Mouse (Mus musculus) stomach, postnatal 0 days (tissue): ENCODE results near the gene Tbcel.

Source experiments
- CTCF ChIP-seq: IDR thresholded peaks from 2 replicates; pipeline ENCODE4 v1.5.1; 2016; ENCODE audit warnings: antibody characterized with exemption, low read depth, mild to moderate bottlenecking, moderate library complexity
- EP300 ChIP-seq: optimal IDR thresholded peaks from 2 replicates; pipeline ENCODE3; 2016; ENCODE audit warnings: antibody characterized with exemption

DNA sequence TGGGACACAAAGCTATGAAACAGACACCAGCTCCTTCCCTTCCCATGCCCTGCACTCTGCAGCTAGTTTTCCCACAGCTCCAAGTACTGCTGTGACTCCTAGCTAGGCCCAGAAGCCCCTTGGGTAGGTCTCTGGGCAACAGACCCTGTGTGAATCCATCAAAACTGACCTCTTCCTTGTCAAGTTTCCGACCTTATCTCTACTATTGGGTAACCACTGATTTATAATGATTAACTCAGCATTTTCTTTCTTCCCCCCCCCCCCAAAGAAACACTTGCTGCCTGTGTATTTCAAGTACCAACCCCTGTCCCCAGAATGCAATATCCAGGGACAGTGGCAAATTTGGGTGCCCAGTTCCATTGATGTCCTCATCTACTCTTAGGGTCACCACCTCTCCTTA lies 587 bp downstream of the Tbcel start:
- no peak for TF ChIP-seq EP300
- TF ChIP-seq CTCF, result no peak
